Mouse (Mus musculus) G1E (cell line): ENCODE results near the gene Slc5a3.

ENCODE experiments used
- CTCF ChIP-seq: IDR thresholded peaks from 2 replicates; pipeline ENCODE4 v1.5.1; 2012; ENCODE audit warnings: low read depth, low read length, inconsistent platforms, mixed read lengths
- GATA1 ChIP-seq: IDR thresholded peaks from 2 replicates; pipeline ENCODE4 v1.6.1; 2012; ENCODE audit warnings: borderline replicate concordance, low read length, inconsistent platforms, mixed read lengths
- GATA2 ChIP-seq: IDR thresholded peaks from 2 replicates; pipeline ENCODE4 v1.6.1; 2012; ENCODE audit warnings: low read depth, low read length, inconsistent platforms, borderline replicate concordance
- POLR2AphosphoS5 ChIP-seq: IDR thresholded peaks from 2 replicates; pipeline ENCODE4 v1.6.1; 2012; ENCODE audit warnings: low read depth, low read length, inconsistent platforms; ENCODE audit not compliant: insufficient replicate concordance
- TAL1 ChIP-seq: conservative IDR thresholded peaks from 2 replicates; pipeline ENCODE4 v1.6.1; 2012; ENCODE audit warnings: low read depth, low read length, inconsistent platforms, mixed read lengths

- TF ChIP-seq TAL1 (no peak), CTCF (no peak), POLR2AphosphoS5 (no peak), GATA1 (no peak), GATA2 (no peak)
Observed at GRCm38 (mm10) chr16:92052569-92052968, 5.6 kb upstream of the Slc5a3 start.
